Mouse (Mus musculus) heart, adult 2 months (tissue): ENCODE measurements at regions not wholly inside any gene's neighbourhood (a gene's known extent, or its start where the extent isn't known, plus 50 kb on each side); places are given as distances from the start of the nearest gene placed in this dataset.

Experiments used
- DNase-seq, 2 experiments: peaks; one replicate each; pipeline ENCODE4 v3.0.0; 2021
- H3K27ac ChIP-seq: fragments of 200-600 bp; 2 replicates; pipeline ENCODE4 v1.8.1; 2022
- H3K27me3 ChIP-seq: fragments of 200-500 bp; 2 replicates; pipeline ENCODE4 v1.6.1; 2012; ENCODE audit warnings: mild to moderate bottlenecking, low read length, inconsistent platforms, mixed read lengths; ENCODE audit not compliant: control insufficient read depth, insufficient read depth
- H3K36me3 ChIP-seq: fragments of 200-500 bp; 2 replicates; pipeline ENCODE4 v1.6.1; 2012; ENCODE audit warnings: low read length, inconsistent platforms; ENCODE audit not compliant: control insufficient read depth, insufficient read depth
- H3K4me1 ChIP-seq: fragments of 200-500 bp; 2 replicates; pipeline ENCODE4 v1.6.1; 2011; ENCODE audit warnings: low read length; ENCODE audit not compliant: control insufficient read depth, insufficient read depth
- H3K4me3 ChIP-seq: fragments of 200-600 bp; 2 replicates; pipeline ENCODE4 v1.8.1; 2022
- H3K79me2 ChIP-seq: fragments of 200-500 bp; replicated peaks from 2 replicates; pipeline ENCODE4 v1.6.1; 2012; ENCODE audit warnings: mild to moderate bottlenecking, inconsistent platforms, low read length, moderate library complexity, mixed read lengths; ENCODE audit not compliant: control insufficient read depth, insufficient read depth
- H3K9ac ChIP-seq: fragments of 200-500 bp; 2 replicates; pipeline ENCODE4 v1.6.1; 2012; ENCODE audit warnings: low read depth, mild to moderate bottlenecking, control low read depth, inconsistent platforms, low read length, mixed read lengths
- CTCF ChIP-seq: fragments of 200-600 bp; IDR thresholded peaks from 2 replicates; pipeline ENCODE4 v1.8.1; 2022; ENCODE audit warnings: antibody characterized with exemption, mild to moderate bottlenecking, moderate library complexity
- EP300 ChIP-seq: fragments of 200-500 bp; IDR thresholded peaks from 2 replicates; pipeline ENCODE4 v1.6.1; 2011; ENCODE audit warnings: low read depth, low read length, control low read depth; ENCODE audit not compliant: insufficient read depth
- POLR2A ChIP-seq: fragments of 200-500 bp; IDR thresholded peaks from 2 replicates; pipeline ENCODE4 v1.6.1; 2011; ENCODE audit warnings: mild to moderate bottlenecking, low read depth, low read length, control low read depth; ENCODE audit not compliant: insufficient read depth
- WGBS: fragments of 180-500 bp; shearing (Covaris S2); methylation state at CpG from one replicate; pipeline ENCODE4 v1.1.7; 2018; 5-methylcytosine and 5-hydroxymethylcytosine counted together
- intact Hi-C: fragments of 180-260 bp; cut with DNase I; formaldehyde crosslinking; loops from one replicate; pipeline ENCODE4 v1.15.1; 2025

- 63% methylated on average over 5 of the region's 5 CpGs for WGBS
- TF ChIP-seq CTCF (no peak), POLR2A (no peak), EP300 (no peak)
- H3K9ac ChIP-seq = no peak overlapping the region
- H3K4me3 ChIP-seq = no peak overlapping the region
- H3K27ac ChIP-seq = no peak overlapping the region
- DNase-seq = no peak
- intact Hi-C loops = no loop called here
- no peaks in the 10 kb centered on the region for H3K36me3 ChIP-seq
- no peaks in the 10 kb centered on the region for H3K27me3 ChIP-seq
- no peaks in the 10 kb centered on the region for H3K79me2 ChIP-seq
- H3K4me1 ChIP-seq = no peaks in the 10 kb centered on the region
Observed at GRCm38 (mm10) chr9:17158481-17159366, 657.6 kb upstream of the Fat3 start.

- H3K79me2 ChIP-seq = no peaks in the 10 kb centered on the region
- H3K9ac ChIP-seq = no peak overlapping the region
- H3K4me3 ChIP-seq = no peak overlapping the region
- TF ChIP-seq EP300 (no peak), CTCF (no peak), POLR2A (no peak)
- no peaks in the 10 kb centered on the region for H3K36me3 ChIP-seq
- intact Hi-C loops = no loop called here
- peak in 1 of 2 experiments; percentile 6 for DNase-seq
- H3K27ac ChIP-seq = no peak overlapping the region
- H3K4me1 ChIP-seq = no peaks in the 10 kb centered on the region
- 50% methylated on average over 1 of the region's 1 CpGs for WGBS
- H3K27me3 ChIP-seq = no peaks in the 10 kb centered on the region
Observed at GRCm38 (mm10) chr9:17152369-17152768, 651.3 kb upstream of the Fat3 start.

GRCm38 (mm10) chr9:17149424-17149823 is 648.3 kb upstream of the Fat3 start:
- no peaks in the 10 kb centered on the region for H3K36me3 ChIP-seq
- no peaks in the 10 kb centered on the region for H3K27me3 ChIP-seq
- H3K4me1 ChIP-seq = no peaks in the 10 kb centered on the region
- H3K27ac ChIP-seq = no peak overlapping the region
- intact Hi-C loops = no loop called here
- WGBS = 51% methylated on average over 2 of the region's 2 CpGs
- no peak for DNase-seq
- H3K4me3 ChIP-seq = no peak overlapping the region
- TF ChIP-seq POLR2A (no peak), CTCF (no peak), EP300 (no peak)
- H3K9ac ChIP-seq = no peak overlapping the region
- H3K79me2 ChIP-seq = no peaks in the 10 kb centered on the region
